Mouse (Mus musculus) heart, adult 2 months (tissue): ENCODE measurements at regions not wholly inside any gene's neighbourhood (a gene's known extent, or its start where the extent isn't known, plus 50 kb on each side); places are given as distances from the start of the nearest gene placed in this dataset.

Source experiments
- CTCF ChIP-seq: fragments of 200-600 bp; IDR thresholded peaks from 2 replicates; pipeline ENCODE4 v1.8.1; 2022; ENCODE audit warnings: antibody characterized with exemption, mild to moderate bottlenecking, moderate library complexity
- EP300 ChIP-seq: fragments of 200-500 bp; IDR thresholded peaks from 2 replicates; pipeline ENCODE4 v1.6.1; 2011; ENCODE audit warnings: low read depth, low read length, control low read depth; ENCODE audit not compliant: insufficient read depth
- POLR2A ChIP-seq: fragments of 200-500 bp; IDR thresholded peaks from 2 replicates; pipeline ENCODE4 v1.6.1; 2011; ENCODE audit warnings: mild to moderate bottlenecking, low read depth, low read length, control low read depth; ENCODE audit not compliant: insufficient read depth

DNA sequence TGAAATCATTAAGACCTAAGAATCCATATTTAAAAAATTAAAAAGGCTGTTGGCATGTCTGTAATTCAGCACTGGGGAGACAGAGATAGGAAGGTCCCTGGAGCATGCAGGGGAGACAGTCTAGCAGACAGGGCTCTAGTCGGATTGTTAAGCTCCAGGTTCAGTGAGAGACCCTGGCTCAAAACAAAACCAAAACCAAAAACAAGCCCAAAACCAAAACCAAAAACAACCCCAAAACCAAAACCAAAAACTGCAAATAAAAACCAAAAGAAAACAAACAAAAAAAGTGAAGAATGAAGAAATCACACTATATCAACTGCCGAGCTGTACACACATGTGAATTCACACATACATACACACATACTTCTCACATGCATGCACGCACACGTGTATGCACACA, 108.8 kb upstream of the Lgalsl start:
- no peak for TF ChIP-seq CTCF
- TF ChIP-seq EP300, result no peak
- no peak for TF ChIP-seq POLR2A
